Mouse (Mus musculus): ENCODE measurements around the gene Vash1.

Gene Vash1

DNA sequence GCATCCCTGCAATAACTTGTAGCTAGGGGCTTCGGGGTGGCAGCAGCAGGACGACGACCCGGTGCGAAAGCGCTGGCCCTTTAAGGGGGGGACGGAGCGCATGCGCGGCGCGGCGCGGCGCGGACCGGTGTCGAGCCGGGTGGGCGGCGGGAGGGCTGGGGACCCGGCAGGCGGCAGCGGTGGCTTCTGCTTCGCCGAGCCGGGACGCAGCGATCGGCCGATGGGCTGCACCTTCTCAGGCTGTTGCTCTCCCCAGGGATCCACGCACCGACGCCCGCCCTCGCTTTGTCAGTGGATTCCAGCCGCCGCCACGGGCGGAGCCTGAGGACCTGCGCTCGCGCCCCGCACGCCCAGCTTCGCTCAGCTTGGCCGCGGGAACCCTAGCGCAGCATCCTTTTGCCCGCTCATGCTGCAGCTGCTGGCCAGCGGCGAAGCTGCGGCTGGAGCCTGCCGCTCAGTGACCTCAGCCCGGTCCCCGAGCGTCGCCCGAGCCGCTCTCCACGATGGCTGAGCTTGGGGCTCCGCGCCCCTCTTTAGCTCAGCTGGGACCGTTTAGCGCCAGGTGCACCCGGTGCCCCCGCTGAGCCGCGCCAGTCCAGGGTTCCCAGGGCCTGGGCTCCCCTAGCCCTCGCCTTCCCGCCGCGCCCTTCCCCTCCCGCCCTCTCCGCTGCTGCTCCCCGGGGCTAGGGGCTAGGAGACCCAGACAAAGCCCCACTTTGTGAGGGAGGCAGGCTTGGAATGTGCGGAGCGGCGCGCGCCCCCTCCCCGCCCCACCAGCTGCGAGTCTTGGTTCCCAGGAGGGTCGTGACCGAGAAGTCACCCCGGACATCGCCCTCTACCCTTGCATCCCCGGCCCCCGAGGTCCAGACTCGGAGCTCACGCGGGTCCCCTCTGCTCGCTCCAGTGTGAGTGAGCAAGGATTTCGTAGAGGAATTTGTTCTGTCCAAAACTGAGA, at the start of gene Vash1:
TSS of gene Vash1 (plus strand) at position 110 of the 955 bp plus-strand sequence.
- peak; percentile 31 to 49 for DNase-seq (ENCODE audit: low spot score in 2 of 2)

DNA sequence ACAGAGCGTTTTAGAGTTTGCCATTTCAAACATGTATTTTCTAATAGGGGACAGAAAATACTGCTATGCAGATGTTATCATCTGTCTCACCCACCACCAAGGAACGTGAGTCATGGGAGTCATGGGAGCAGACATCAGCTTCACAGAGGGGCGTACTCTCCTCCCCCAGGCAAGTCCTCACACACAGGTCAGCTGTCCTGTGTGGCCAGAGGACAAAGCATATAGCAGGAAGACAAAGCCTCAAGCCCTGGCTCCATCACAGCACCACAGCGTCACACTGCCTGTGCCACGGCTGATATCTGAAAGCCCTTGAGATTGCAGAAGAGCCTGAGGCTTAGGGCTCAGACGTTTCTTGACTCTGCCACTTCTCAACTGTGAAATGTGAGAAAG, 49.7 kb upstream of the Vash1 start:
- DNase-seq (ENCODE audit: low spot score in 2 of 2), result no peak

DNA sequence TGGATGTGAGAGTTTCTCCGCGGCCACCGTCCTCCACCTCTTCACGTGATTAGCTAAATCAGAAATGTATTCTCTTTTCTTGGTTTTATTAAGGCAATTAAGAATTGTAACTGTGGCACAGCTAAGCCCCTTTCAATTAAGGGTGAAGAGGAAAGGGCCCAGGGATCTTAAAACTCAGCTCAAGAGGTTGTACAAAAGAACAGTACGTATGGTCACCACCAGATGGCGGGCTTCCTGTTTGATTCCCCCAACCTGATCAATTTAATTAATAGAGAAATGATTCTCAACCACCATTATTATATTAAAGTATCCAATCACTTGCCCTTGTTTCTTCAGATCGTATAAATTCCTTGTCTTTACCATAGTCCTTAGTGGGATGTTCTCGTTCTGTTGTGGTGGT, 36.7 kb upstream of the Vash1 start:
- DNase-seq (ENCODE audit: low spot score in 2 of 2), result no peak

DNA sequence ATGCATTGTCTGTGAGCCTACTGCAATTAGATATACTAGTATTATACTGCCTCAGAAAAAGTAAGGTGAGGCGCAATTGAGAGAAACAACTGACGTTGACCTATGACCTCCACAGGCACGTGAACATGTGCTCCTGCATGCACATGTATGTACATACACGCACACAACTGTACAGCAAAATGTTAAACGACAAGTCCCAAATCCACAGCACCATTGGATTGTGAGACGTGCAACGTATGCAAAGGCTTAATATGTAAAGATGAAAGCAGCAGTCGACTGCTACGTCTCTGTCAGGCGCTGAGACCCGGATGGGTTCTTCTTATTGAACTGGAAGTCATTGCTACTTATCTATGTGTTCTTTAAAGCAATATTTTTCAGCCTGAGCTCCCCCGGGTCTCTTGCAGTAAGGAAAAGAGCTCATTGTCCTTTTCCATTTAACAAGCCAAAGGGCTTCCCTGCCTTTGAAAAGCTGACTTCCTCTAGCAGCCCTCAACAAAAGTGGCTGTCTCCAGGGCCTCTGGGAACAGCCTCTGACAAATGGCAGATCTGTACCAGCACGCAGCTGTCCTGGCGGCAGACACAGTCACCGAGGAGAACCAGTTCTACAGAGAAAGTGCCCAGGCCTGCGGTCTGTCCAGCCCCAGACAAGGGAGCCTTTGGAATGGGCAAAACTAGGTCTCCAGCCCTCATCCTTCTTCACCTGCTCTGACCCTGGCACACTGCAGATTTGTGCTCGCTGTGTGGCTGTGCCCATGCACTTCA, 33.8 kb upstream of the Vash1 start:
- DNase-seq (ENCODE audit: low spot score in 2 of 2), result no peak

DNA sequence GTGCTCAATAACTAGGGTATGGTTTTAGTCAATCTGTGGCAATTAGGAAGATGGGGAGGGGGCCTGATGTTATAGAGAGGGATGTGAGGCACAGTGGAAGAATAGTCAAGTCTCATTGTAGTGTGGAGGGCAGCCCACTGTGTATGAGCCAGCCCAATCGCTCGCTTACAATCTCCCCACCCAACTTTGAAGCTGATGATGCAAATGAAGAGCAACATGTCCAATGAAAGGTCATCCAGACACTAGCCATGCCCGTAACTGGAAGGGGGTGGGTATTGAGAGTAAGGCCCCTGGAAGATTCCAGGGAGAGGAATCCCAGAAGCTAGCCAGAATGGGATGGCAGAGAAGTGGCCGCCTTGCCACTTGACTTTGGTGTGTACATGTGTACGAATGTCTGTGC, 33.0 kb upstream of the Vash1 start:
- DNase-seq (ENCODE audit: low spot score in 2 of 2), result no peak

DNA sequence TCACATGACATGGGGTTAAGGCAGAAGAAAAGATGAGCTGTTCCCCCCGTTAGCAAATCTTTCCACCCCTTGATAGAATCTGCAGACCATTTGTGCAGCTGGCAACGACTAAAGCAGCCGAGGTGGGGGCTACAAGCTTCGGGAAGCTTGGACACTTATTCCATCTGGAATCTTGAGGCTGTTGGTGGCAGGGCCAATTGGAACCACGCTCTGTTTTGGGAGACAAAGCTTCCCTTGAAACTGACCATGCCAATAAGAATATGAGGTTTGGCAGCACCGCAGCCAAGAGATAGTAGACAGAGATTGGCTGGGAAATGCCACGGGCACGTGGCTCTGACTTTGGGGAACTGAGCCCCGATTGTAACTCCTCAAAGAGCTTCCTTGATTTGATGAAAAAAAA, 31.7 kb upstream of the Vash1 start:
- no peak for DNase-seq (ENCODE audit: low spot score in 2 of 2)

DNA sequence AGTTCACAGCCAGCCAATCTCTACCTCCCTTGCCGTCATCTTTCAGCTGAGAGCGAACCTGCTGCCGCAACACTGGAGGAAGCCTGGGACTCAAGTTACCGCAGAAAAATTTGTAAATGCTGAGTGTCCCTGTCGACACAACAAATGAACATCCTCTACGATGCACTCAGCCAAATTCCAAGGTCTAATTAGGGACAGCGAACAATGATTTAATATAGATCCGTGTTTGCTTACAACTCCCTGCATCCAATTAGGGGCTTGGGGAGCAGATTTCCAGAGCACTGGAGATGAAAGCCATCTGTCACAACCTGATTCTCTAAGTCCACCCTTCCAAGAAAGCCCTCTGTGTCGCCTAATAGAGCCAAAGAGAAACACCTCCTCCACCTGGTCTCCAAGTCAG, 31.2 kb upstream of the Vash1 start:
- no peak for DNase-seq (ENCODE audit: low spot score in 2 of 2)

DNA sequence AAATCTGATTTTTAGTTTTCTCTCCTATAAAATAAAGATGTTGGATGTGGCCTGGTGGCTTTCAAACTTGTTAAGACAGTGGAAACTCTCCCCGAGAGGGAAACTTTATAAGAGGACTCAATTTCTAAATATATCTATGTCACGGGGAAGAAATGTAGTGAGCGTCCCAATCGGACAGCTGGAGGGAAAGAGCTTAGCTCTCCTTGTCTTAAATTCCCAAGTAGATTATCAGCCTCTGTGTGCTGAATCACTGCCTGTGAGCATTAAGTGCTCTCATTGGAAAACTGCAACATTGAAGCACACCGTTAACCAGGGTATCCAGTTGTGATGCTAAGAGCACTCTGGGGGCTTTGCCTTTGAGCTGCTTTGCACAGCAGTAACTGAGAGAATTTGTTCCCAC, 30.8 kb upstream of the Vash1 start:
- no peak for DNase-seq (ENCODE audit: low spot score in 2 of 2)

DNA sequence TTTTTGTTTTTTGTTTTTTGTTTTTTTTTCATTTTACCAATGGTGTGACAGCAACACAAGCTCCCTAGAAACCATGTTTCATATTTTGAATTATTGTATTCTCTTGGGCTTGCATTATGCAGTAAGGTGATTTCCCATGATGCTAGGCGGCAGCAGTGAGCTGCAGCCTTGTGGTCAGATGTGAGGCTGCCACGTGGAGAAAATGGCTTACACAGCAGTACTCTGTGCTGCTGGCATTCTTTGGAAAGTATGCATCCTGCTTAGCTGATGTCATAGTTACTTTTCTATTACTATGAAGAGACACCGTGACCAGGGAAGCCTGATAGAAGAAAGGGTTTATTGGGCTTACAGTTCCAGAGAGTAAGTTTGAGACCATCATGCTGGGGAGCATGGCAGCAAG, 30.0 kb upstream of the Vash1 start:
- DNase-seq (ENCODE audit: low spot score in 2 of 2), result no peak

DNA sequence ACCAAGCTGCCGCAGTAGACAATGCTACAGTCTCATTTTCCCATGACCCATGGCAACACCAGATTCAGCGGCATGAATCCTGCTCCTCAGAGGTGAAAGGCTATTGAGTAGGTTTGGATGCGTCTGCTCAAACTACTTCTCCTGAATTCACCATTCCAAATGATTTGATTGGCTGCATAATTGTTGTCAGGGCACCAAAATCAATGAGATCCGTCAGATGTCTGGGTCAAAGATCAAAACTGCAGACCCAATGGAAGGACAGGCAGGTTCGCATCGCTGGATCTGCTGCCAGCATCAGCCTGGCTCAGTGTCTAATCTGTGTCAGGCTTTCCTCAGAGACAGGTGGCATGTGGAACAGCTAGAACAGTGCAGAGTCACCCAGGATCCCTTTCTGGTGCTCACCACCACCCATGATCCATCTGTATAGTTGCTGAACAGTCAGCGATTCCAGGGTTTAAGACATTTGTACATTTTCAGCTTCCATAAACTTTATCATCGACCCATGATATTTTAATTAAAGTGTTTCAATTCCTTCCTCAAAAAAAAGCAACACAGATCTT, 27.1 kb upstream of the Vash1 start:
- no peak for DNase-seq (ENCODE audit: low spot score in 2 of 2)

DNA sequence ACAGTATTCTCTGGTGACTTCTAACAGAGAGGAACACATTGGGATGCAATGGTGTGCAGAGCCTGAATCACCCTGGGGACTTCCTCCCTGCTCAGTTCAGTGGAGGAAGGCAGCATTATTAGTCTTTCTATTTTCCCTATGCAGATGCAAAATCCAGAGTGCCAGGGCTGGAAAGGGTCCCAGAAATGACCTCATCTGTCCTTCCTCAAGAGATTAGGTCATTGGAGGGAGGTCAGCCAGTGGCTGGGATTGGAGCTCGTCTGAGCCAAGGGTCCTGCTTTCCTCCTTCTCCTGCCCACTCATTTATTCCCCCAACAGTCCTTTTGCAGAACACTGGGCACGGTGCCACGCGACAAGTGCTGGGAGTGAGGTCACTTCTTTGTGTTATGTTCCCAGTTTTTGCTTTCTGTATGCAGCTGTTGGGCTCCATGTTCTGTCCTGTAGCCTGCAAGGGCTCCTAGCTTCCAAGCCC, 25.9 kb upstream of the Vash1 start:
- peak; percentile 3 to 24 for DNase-seq (ENCODE audit: low spot score in 2 of 2)

DNA sequence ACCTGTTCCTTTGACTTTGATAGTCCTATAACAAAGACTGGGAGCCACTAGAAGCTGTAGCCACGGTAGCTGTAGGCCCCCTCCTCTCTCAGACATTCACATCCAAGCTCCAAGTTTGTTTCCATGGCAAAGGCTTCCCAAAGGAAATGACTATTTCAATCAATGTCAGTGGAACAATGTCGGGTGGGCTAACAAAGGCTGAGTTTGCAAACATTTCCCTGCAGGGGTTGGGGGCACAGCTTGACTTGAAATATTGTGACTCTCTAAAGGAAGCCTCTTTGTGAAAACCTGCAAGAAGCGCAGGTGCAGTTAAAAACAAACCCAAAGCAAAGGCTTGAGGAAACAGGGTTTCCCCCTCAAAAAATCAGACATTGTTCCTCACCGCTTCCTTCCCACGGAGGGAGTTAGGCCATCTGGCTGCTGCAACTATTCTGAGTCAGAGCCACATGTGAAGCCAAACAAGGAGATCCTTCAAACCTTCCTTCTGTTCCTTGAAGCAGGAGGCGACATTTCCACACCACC, 19.0 kb upstream of the Vash1 start:
- no peak for DNase-seq (ENCODE audit: low spot score in 2 of 2)

DNA sequence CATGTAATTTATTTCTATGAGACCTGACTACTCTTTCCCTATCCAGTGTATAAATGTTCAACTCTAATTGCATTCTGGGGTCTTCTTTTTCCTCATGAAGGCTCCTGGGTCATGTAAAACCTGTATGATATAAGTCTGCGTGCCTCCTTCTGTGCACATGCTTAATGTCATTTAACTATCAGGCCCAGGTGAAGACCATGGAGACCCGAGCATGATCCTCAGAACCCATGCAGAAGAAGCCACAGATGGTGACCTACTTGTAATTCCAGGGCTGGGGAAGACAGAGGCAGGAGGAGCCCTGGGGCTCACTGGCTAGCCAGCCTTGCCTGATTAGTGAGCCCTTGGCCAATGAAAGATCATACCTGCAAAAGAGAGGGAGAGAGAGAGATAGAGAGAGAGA, 18.0 kb upstream of the Vash1 start:
- DNase-seq (ENCODE audit: low spot score in 2 of 2), result no peak

DNA sequence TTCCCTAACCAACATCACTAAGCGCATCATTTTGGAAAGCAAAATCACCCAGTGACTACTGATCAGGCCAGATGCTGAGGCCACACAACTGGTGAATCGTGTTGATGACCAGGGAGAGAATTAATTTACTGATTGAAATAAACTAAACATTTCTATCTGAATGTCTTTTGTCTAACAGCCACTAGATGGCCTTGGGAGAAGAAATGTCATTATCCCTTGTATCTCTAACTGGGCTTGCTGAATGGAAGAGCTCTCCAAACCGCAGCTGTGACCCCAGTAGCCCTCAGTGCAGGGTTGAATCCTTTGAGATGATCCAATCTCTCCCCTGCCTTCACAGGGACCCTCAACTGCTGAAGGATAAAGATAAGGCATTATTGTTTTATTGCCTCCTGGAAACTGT, 12.8 kb upstream of the Vash1 start:
- DNase-seq (ENCODE audit: low spot score in 2 of 2), result no peak

DNA sequence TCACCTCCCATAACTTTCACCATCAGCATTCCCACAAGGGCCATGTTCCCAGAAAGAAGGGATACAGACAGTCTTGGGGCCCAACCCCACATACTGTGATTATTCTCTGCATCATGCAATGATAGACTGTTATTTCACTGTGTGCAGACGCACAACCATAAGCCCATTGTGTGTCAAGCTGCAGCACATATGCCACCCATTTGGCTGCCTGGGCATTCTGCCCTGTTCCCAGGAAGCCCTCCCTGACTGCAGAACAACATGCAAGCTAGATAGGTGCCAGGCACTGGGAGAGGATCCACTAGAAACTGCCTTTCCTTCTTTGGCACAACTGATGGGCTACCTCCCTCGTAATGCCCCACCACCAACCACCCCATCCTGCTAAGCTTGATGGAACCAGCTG, 10.1 kb upstream of the Vash1 start:
- DNase-seq (ENCODE audit: low spot score in 2 of 2), result no peak

DNA sequence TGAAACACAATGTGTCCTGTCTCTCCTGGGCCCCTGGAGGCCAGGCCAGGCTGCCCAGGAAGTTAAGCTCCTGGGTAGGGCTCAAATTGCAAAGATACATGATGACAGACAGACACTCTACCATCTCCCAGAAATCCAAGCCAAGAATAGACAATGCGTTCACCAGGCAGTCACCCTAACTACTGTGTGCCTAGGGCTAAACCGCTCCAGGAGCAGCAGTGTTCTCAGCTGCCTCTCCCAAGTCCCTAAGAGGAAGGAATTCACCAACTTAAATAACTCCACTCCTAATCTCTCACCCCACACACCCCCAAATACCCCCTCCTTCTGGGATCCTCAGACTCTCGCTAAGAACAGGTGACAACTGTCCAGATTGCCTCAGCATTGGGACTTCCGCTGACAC, 6.4 kb upstream of the Vash1 start:
- no peak for DNase-seq (ENCODE audit: low spot score in 2 of 2)

DNA sequence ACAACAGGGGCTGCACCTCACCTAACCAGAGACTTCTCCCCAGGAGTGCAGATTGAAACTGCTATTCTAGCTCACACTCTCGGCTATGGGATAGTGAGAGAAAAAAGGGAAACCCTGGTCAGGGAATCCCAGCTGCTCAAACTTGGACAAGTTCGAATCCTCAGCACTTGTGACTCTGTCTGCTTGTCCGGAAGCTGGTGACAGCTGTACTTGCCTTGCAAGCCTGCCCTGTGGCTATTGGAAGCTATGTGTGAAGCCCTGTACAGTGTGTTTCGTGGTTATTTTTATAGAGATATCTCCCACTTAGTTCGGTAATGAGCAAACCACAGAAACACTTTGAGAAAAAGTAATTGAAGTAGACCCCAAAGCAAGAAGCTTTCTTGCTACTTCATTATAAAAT, 6.0 kb upstream of the Vash1 start:
- DNase-seq (ENCODE audit: low spot score in 2 of 2), result no peak

DNA sequence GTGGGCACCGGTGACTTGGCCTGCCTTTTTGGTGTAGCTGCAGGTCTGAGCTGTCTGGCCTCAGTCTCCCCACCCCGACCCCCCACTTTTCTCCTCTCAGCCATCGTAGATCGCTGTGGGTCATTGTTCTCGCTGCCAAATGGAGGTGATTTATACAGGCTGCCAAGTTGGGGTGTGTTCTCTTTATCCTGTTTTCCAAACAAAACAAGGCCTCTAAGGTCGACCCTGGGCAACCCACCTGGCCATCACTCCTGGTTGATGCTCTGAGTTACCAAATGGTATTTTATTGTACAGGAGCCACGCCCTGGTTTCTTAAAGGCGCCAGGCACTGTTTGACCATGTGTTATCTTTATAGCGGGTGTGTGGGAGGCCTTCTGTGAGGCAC, 1.0 kb downstream of the Vash1 start:
- DNase-seq (ENCODE audit: low spot score in 2 of 2), result no peak

DNA sequence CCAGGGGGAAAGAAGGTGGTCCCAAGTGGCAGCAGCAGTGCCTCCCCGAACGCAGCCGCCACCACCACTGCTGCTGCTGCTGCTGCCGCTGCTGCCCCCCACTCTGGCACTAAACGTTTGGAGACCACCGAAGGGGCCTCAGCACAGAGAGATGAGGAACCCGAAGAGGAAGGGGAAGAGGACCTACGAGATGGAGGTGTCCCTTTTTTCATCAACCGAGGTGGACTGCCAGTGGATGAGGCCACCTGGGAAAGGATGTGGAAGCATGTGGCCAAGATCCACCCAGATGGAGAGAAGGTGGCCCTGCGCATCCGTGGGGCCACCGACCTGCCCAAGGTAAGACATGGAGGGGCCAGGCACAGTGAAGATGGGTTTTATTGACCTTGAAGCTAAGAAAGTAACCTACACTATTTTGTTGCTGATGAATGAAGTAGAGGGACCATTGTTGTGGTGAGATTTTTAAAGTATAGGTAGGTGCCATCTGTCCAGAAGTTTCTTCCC, 1.5 kb downstream of the Vash1 start:
- no peak for DNase-seq (ENCODE audit: low spot score in 2 of 2)

DNA sequence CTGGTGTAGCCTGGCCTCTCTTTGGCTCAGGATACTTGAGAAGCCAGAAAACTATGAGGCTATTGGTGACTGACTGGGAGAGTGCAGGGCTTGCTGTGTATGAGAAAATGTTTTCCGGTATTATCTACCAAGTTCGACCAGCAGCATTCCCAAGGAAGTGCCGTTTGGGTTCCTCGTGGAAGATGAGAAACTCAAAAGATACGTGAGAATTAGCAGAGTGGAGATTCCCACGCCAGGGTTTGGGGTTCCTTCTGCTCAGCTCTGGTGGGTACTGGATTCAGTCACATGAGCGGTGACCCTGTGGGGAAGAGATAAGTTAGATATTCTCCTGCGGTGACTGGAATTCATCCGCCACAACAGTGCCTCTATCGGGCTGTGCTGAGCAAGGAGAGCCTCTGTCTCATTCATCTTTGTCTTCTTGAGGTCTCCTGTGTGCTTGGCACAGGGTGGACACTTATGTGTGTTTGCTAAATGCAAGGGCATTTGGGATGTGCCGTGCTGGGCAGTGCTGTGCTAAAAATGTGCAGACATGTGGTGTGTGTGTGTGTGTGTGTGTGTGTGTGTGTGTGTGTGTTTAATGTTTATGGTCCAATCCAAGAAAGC, 2.2 kb downstream of the Vash1 start:
- no peak for DNase-seq (ENCODE audit: low spot score in 2 of 2)

DNA sequence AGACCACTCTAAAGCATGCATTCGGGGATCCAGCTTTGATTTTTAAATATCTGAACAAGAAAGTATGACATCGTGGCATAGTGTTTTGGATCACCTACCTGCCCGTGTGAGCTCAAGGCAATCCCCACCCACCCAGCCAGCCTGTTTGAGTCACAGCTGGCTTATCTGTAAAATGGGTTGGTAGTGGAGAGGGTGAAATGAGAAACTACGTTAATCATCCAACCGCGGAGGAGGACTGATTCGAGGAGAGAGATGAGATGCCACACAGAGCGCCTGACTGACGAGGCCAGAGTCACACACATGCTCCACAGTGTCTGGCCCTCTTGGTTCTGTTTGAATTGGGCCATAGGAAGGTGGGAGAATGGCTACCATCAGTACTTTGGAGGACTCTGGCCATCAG, 3.1 kb downstream of the Vash1 start:
- no peak for DNase-seq (ENCODE audit: low spot score in 2 of 2)

DNA sequence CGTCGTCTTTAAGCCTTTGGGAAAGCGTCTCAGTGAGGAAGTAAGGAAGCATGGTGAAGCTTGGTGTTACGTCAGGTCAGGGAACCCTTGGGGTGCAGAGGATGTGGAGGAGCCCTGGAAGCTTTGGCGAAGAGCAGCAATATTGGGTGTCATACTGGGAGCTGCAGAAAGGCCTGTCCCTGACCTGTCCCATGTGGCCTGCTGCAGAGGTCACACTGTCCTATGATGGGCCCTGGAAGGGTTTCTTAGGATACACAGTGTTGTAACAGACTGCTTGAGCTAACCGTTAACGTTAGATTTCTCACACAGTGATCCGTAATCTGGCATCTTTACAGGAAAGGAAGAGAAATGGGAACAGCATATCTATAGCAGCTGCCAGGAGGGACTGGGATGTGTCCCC, 3.7 kb downstream of the Vash1 start:
- no peak for DNase-seq (ENCODE audit: low spot score in 2 of 2)

All from urinary bladder, adult 18-20 months (tissue).